Mouse (Mus musculus): Measurements from ENCODE around the gene Arsg. TPM values are rescaled to one million over a fixed set of nuclear protein-coding genes. Genes with fewer than 3 reads are reported as not detected.

Arsg gene
- polyA plus RNA-seq, 1 experiment from 2014 or later, result 3.3 TPM

DNA sequence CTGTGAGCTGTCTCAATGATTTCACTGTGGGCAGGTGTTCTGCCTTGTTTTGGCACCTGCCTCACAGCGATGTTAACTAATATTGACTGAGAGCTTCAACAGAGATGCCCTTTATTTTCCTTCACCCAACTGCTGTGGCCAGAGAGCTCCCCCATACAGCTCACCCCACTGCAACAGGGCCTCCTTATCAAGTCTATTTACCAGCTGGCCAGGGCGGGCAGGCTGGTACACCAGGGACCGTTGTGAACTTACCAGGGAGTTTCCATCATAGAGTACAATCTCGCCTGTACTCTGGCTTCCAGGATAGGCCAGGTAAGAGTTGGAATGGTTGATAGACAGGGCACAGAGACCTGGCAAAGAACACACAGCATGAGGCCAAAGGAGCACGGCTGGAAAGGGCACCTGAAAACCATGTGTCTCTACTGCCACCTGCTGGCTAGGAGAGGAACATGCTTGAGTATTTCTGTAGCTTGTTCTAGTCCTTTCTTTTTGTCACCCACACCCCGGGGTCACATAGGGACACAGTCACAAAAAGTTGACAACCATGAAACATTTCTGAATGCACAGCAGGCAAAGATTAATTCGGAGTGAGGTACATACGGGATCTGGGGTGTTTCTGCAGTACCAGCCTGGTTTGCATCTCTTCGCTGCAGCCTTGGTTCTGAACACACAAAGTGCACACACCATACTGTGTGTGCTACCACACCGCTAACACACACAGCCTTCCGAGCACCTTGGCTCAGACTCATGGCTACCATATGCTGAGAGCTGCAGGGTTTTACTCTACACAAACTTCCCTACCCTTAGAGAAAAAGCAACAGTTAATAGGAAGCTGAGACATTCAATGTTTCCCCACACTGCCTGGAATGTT is 111.9 kb downstream of the Arsg start:
- H3K4me3 ChIP-seq (replicated peaks), result no peak overlapping the region
- H3K9me3 ChIP-seq, result no peaks in the 10 kb centered on the region
- H3K27ac ChIP-seq, result no peak overlapping the region
- H3K36me3 ChIP-seq, result no peaks in the 10 kb centered on the region; the same call in 1 of the 2 replicates
- no peaks in the 10 kb centered on the region for H3K27me3 ChIP-seq (replicated peaks)
- WGBS, result 49% methylated on average over 11 of the region's 11 CpGs
- 0 out of 2 replicates have a peak, but pooled peaks cover 3% of the 10 kb centered on the region for H3K4me1 ChIP-seq (replicated peaks)
- no peak overlapping the region for H3K4me2 ChIP-seq (replicated peaks)
- ATAC-seq, result no peak
- no peak overlapping the region for H3K9ac ChIP-seq

DNA sequence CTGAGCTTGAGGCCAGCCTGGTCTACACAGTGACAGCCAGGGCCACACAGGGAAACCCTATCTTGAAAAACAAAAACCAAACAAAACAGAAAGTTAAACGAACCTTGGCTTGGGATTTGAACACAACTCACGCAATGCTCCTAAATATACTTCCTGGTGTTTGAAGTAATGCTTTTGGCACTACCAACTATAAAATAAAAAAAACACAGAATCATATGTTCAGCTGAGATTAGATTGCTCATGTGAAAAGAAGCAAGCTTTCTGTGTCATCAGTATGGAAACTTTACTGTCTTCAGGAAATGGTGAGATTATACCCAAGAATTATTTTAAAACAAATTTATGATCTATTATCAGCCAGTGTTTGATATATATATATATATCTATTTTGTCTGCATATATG is 113.2 kb downstream of the Arsg start:
- WGBS, result 70% methylated on average over 2 of the region's 2 CpGs
- ATAC-seq, result no peak
- H3K4me2 ChIP-seq (replicated peaks), result no peak overlapping the region
- H3K9me3 ChIP-seq, result no peaks in the 10 kb centered on the region
- H3K27me3 ChIP-seq (replicated peaks), result no peaks in the 10 kb centered on the region
- no peaks in the 10 kb centered on the region; the same call in 1 of the 2 replicates for H3K36me3 ChIP-seq
- no peak overlapping the region for H3K9ac ChIP-seq
- no peak overlapping the region; the same call in 1 of the 2 replicates for H3K27ac ChIP-seq
- H3K4me3 ChIP-seq (replicated peaks), result no peak overlapping the region
- 0 out of 2 replicates have a peak, but pooled peaks cover 3% of the 10 kb centered on the region for H3K4me1 ChIP-seq (replicated peaks)

DNA sequence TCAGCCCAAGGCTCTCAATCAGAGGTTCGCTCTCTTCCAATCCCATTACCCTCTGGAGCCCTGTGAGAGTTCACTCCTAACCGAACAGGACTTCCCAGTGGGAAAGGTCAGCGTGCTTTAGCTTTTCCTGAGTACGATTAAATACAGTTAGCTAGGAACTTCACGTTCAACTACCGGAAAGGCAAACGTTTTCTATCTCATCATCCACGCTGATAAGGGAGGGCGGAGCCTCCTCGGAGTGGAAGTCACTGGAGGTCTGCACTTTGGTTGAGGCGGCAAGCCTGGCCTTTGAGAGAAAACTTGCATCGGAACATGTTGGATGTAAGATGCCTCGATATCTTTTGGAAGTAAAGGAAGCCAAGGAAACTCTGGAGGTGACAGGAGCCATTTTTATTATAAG is 113.8 kb downstream of the Arsg start:
- Histone ChIP-seq H3K9ac (no peak overlapping the region), H3K4me1 (replicated peaks) (0 out of 2 replicates have a peak, but pooled peaks cover 3% of the 10 kb centered on the region), H3K4me2 (replicated peaks) (peak overlapping the region; percentile 46), H3K4me3 (replicated peaks) (no peak overlapping the region), H3K27me3 (replicated peaks) (no peaks in the 10 kb centered on the region), H3K36me3 (no peaks in the 10 kb centered on the region; the same call in 1 of the 2 replicates), H3K27ac (peak overlapping the region; percentile 93), H3K9me3 (no peaks in the 10 kb centered on the region)
- ATAC-seq, result peak; percentile 42
- WGBS, result 46% methylated on average over 13 of the region's 13 CpGs

DNA sequence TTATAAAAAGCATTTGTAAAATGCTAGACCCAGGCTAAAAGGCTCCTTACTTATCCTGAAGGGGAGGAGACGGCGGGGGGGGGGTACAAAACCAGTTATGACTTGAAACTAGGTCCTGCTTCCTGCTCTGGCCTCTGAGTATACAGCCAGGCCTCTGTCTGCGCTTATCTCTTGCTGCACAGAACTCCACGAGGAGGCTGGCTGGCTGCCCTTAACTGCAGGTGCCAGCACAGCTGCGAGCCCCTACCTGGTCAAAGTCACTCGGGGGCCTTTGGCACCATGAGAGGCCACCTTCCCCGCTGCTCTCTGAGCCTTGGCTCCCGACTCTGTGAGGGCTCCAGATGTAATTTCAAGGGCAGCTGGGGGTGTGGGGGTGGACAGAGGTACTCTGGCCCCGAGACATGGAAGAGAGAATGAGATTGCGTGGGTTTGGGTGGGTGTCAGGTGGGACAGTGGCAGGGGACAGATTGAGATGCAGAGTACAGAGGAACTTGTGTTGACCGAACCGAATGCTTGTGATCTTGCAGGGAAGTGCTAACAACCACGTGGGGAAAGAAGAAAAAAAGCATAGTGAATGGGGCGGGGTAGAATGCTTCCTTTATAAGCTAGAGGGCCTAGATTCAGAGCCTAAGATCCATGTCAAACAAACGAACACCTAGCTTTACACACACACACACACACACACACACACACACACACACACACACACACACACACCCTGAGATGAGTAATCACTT is 114.6 kb downstream of the Arsg start:
- no peaks in the 10 kb centered on the region; the same call in 1 of the 2 replicates for H3K36me3 ChIP-seq
- H3K4me2 ChIP-seq (replicated peaks), result peak overlapping the region; percentile 46
- H3K4me1 ChIP-seq (replicated peaks), result 0 out of 2 replicates have a peak, but pooled peaks cover 6% of the 10 kb centered on the region
- no peaks in the 10 kb centered on the region for H3K9me3 ChIP-seq
- peak overlapping the region; percentile 28; the same call in 1 of the 2 replicates for H3K9ac ChIP-seq
- peak; percentile 95 for ATAC-seq
- peak overlapping the region; percentile 93 for H3K27ac ChIP-seq
- H3K27me3 ChIP-seq (replicated peaks), result no peaks in the 10 kb centered on the region
- WGBS, result 48% methylated on average over 15 of the region's 15 CpGs
- H3K4me3 ChIP-seq (replicated peaks), result no peak overlapping the region

DNA sequence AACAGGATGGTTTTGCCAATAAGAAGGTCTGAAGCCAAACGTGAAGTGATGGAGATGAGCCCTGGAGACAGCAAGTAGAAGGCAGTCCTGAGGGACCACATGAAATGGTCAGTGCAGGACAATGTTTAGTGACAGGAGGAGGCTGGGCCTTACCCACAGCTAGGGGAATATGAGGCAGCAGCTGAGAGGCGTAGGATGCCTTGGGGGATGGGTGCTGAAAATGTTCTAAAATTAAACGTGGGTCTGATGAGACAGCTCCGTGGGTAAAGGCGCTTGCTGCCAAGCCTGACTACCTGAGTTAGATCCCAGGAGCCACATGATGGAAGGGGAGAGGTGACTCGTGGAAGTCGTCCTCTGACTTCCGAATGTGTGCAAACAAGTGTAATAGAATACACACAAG is 116.8 kb downstream of the Arsg start:
- Histone ChIP-seq H3K27ac (no peak overlapping the region), H3K4me3 (replicated peaks) (no peak overlapping the region), H3K4me2 (replicated peaks) (no peak overlapping the region), H3K9ac (no peak overlapping the region), H3K36me3 (0 out of 2 replicates have a peak, but pooled peaks cover 2% of the 10 kb centered on the region), H3K4me1 (replicated peaks) (peaks cover 17% of the 10 kb centered on the region), H3K9me3 (no peaks in the 10 kb centered on the region), H3K27me3 (replicated peaks) (no peaks in the 10 kb centered on the region)
- ATAC-seq, result no peak
- WGBS, result 82% methylated on average over 8 of the region's 8 CpGs

DNA sequence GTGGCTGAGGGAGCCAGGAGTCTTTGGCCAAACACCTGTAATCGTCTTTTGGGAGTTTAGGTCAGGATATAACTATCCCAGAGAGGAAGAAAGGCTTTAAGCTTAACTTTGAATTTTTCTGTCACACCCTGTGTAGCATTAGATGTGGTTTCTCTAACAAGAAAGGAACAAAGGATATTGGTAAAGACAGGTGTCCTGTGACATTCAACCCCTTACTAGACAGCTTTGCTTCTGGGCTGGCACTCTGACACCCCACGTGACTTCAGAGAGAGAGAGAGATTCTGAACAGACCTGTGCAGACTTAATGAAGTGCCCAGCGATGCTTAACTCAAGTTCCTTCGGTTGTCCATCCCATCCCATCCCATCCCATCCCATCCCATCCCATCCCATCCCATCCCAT is 118.3 kb downstream of the Arsg start:
- H3K36me3 ChIP-seq, result 0 out of 2 replicates have a peak, but pooled peaks cover 5% of the 10 kb centered on the region
- H3K9me3 ChIP-seq, result no peaks in the 10 kb centered on the region
- ATAC-seq, result no peak
- H3K9ac ChIP-seq, result no peak overlapping the region
- no peaks in the 10 kb centered on the region for H3K27me3 ChIP-seq (replicated peaks)
- H3K4me3 ChIP-seq (replicated peaks), result no peak overlapping the region
- H3K27ac ChIP-seq, result no peak overlapping the region
- peaks cover 19% of the 10 kb centered on the region for H3K4me1 ChIP-seq (replicated peaks)
- WGBS, result 87% methylated on average over 4 of the region's 4 CpGs
- H3K4me2 ChIP-seq (replicated peaks), result no peak overlapping the region

DNA sequence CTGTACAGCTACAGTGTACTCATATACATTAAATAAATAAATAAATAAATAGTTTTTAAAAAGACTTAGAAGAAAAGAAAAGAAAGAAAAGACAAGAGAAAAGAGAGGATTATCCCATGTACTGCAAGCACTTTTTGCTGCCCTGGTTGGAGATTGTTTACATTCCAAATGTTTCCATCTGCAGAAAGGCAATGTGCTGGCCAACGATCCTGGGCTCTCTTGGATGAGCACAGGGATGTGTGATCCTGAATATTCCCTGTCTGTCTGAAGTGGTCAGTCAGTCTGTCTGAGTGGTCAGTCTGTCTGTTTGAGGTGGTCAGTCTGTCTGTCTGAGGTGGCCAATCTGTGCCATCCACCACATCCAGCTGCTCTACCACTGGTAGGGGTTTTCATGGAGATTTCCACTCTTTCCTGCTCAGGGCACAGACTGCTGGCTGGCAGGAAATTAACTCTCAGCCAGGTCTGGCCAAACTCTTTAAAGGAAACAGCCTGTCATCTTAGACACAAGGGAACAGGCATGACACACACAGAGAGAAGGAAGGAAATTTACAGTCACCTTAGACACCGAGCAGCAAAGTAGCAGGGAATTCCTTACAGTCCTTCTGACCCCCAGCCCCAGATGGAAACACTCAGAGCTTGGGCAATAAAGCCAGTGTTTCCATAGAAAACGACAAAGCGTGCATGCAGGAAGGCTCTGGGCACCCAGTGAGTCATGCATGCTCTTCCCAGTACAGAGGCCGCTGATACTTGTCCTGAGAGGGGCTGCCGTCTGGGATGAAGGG is 120.2 kb downstream of the Arsg start:
- no peaks in the 10 kb centered on the region for H3K27me3 ChIP-seq (replicated peaks)
- 0 out of 2 replicates have a peak, but pooled peaks cover 5% of the 10 kb centered on the region for H3K36me3 ChIP-seq
- peak overlapping the region; percentile 15; the same call in 1 of the 2 replicates for H3K4me2 ChIP-seq (replicated peaks)
- H3K27ac ChIP-seq, result peak overlapping the region; percentile 68
- peak; percentile 63; the same call in 1 of the 2 replicates for ATAC-seq
- 24% methylated on average over 6 of the region's 6 CpGs for WGBS
- H3K9ac ChIP-seq, result peak overlapping the region; percentile 4; the same call in 1 of the 2 replicates
- H3K9me3 ChIP-seq, result no peaks in the 10 kb centered on the region
- H3K4me3 ChIP-seq (replicated peaks), result no peak overlapping the region
- peaks cover 17% of the 10 kb centered on the region for H3K4me1 ChIP-seq (replicated peaks)

DNA sequence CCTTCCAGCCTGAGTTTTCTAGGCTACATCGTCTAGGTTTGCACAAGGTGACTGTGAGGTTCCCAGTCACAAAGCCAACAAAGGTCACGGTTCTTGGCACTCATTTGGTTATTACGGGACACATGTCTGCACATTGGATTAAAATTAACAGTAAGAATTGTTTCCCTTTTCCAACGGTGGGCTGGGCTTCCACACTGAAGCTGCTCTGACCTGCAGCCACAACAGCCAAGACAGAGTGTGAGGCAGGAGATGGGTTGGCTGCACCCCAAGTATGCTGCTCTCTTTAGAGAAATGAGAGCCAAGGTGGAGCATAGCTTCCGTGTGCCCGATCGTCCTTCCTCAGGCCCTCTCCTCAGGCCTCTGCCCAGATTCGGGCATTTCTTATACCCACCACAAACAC is 121.6 kb downstream of the Arsg start:
- ATAC-seq, result no peak
- WGBS, result 82% methylated on average over 8 of the region's 8 CpGs
- H3K4me1 ChIP-seq (replicated peaks), result peaks cover 17% of the 10 kb centered on the region

DNA sequence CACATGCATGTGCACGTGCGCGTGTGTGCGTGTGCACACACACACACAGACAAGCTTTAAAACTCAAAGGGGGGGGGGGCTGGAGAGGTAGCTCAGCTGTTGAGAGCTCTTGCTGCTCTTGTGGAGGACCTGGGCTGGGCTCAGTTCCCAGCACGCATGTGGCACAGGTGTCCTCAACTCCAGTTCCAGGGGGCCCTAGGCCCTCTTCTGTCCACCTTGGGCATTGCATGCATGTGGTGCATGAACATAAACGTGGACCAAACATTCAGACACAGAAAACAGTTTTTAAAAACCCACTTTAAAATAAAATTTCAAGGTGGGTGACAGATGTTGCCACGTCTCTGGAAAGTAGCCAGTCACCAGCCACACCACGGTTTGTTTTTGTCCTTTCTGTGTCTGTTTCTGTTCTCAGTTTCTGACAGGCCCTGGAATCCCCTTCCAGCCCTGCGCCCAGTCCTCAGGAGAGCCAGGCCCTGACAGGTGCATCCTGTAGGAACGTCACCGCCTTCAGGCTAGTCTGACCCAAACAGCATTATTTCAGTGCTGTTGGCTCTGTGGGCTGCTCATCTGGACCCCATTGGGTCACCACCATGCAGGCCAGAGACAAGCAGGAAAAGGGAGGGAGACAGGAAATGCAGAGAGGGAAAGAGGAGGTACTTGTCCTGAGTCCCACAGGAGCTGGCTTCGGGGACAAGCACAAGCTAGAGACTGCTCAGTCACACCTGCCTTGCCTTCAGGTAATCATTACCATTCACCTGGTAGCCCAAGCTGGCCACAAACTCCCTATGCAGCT is 125.8 kb downstream of the Arsg start:
- 82% methylated on average over 12 of the region's 12 CpGs for WGBS

More for the DNA sequence above, 121.6 kb downstream of the Arsg start:
- H3K9ac ChIP-seq, result no peak overlapping the region
- no peak overlapping the region for H3K4me3 ChIP-seq (replicated peaks)
- H3K27me3 ChIP-seq (replicated peaks), result no peaks in the 10 kb centered on the region
- H3K4me2 ChIP-seq (replicated peaks), result no peak overlapping the region
- no peak overlapping the region for H3K27ac ChIP-seq
- H3K36me3 ChIP-seq, result 0 out of 2 replicates have a peak, but pooled peaks cover 5% of the 10 kb centered on the region
- H3K9me3 ChIP-seq, result no peaks in the 10 kb centered on the region

DNA sequence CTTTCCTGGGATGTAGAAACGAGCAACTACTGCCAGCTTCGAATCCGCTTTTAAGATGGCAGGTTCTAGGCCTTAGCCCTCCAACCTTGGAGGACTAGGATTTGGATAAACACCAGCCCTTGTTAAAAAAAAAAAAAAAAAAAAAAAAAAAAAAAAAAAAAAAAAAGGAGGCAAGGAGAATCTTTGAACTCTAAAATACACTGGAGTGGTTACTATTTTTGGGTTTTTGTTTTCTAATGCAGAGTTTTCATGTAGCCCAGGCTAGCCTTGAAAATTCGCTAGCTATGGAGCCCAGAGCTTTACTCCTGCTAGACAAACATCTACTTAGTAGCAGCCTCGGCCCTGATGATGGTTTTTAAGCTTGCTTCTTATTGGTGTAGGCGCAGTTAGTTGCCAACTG is 134.4 kb downstream of the Arsg start:
- no peak for ATAC-seq
- Histone ChIP-seq H3K9ac (no peak overlapping the region), H3K4me1 (replicated peaks) (peaks cover 12% of the 10 kb centered on the region; the same call in 1 of the 2 replicates), H3K36me3 (no peaks in the 10 kb centered on the region), H3K4me2 (replicated peaks) (no peak overlapping the region), H3K27ac (no peak overlapping the region), H3K27me3 (replicated peaks) (no peaks in the 10 kb centered on the region), H3K4me3 (replicated peaks) (no peak overlapping the region), H3K9me3 (no peaks in the 10 kb centered on the region)
- WGBS, result 78% methylated on average over 6 of the region's 6 CpGs

More for the DNA sequence above, 125.8 kb downstream of the Arsg start:
- 0 out of 2 replicates have a peak, but pooled peaks cover 9% of the 10 kb centered on the region for H3K36me3 ChIP-seq
- no peak overlapping the region for H3K27ac ChIP-seq
- H3K4me1 ChIP-seq (replicated peaks), result peaks cover 5% of the 10 kb centered on the region
- no peaks in the 10 kb centered on the region for H3K27me3 ChIP-seq (replicated peaks)
- no peak for ATAC-seq
- H3K4me3 ChIP-seq (replicated peaks), result no peak overlapping the region
- no peak overlapping the region for H3K9ac ChIP-seq
- H3K9me3 ChIP-seq, result no peaks in the 10 kb centered on the region
- no peak overlapping the region for H3K4me2 ChIP-seq (replicated peaks)
